Mouse (Mus musculus): ENCODE measurements around the gene Rnf10. TPM values are rescaled to one million over a fixed set of nuclear protein-coding genes. Genes with fewer than 3 reads are reported as not detected.

The Rnf10 gene
- 116 and 207 TPM in 2 replicates for polyA plus RNA-seq (2012; rRNA removed; ENCODE audit: low replicate concordance)

GRCm38 (mm10) chr5:115272812-115273548 is at the start of gene Rnf10:
Gene Rnf10, minus strand, starts transcription at chr5:115272898.

GRCm38 (mm10) chr5:115300792-115301614 is 28.3 kb upstream of the Rnf10 start, which contains the start of gene Dynll1:
Gene Dynll1, minus strand, starts transcription at chr5:115300999.

GRCm38 (mm10) chr5:115279226-115280049 is 6.7 kb upstream of the Rnf10 start, which contains the start of gene Coq5:
Gene Coq5, plus strand, starts transcription at chr5:115279666.

GRCm38 (mm10) chr5:115235786-115236263 is 36.9 kb downstream of the Rnf10 start, which contains the start of gene Pop5:
Gene Pop5, plus strand, starts transcription at chr5:115235836.

GRCm38 (mm10) chr5:115193669-115194625 is 78.8 kb downstream of the Rnf10 start, which contains the start of gene Cabp1:
Gene Cabp1, minus strand, starts transcription at chr5:115194381.

Other genes starting within 250 kb of the Rnf10 start
- gene Gm10401, start 174.6 kb downstream of the Rnf10 start, polyA plus RNA-seq (2012; rRNA removed; ENCODE audit: low replicate concordance) = not detected in 2 replicates
- 108 and 115 TPM in 2 replicates for gene Acads, start 153.6 kb downstream of the Rnf10 start, polyA plus RNA-seq (2012; rRNA removed; ENCODE audit: low replicate concordance)
- 22.9 and 24.4 TPM in 2 replicates for gene Unc119b, start 137.9 kb downstream of the Rnf10 start, polyA plus RNA-seq (2012; rRNA removed; ENCODE audit: low replicate concordance)
- 79.9 and 88.7 TPM in 2 replicates for gene Mlec, start 114.7 kb downstream of the Rnf10 start, polyA plus RNA-seq (2012; rRNA removed; ENCODE audit: low replicate concordance)
- gene Cabp1, start 78.5 kb downstream of the Rnf10 start, polyA plus RNA-seq (2012; rRNA removed; ENCODE audit: low replicate concordance) = 1.3 and 1.8 TPM in 2 replicates
- gene Pop5, start 37.1 kb downstream of the Rnf10 start, polyA plus RNA-seq (2012; rRNA removed; ENCODE audit: low replicate concordance) = 88.3 and 126 TPM in 2 replicates
- 5.3 and 8.8 TPM in 2 replicates for gene Coq5, start 6.8 kb upstream of the Rnf10 start, polyA plus RNA-seq (2012; rRNA removed; ENCODE audit: low replicate concordance)
- 36.5 and 44.0 TPM in 2 replicates for gene Dynll1, start 28.1 kb upstream of the Rnf10 start, polyA plus RNA-seq (2012; rRNA removed; ENCODE audit: low replicate concordance)
- gene Srsf9, start 54.3 kb upstream of the Rnf10 start, polyA plus RNA-seq (2012; rRNA removed; ENCODE audit: low replicate concordance) = 13.2 and 25.7 TPM in 2 replicates
- 3.6 and 4.6 TPM in 2 replicates for gene Gatc, start 68.3 kb upstream of the Rnf10 start, polyA plus RNA-seq (2012; rRNA removed; ENCODE audit: low replicate concordance)
- 4.4 and 5.8 TPM in 2 replicates for gene Triap1, start 68.3 kb upstream of the Rnf10 start, polyA plus RNA-seq (2012; rRNA removed; ENCODE audit: low replicate concordance)
- gene Cox6a1, start 76.1 kb upstream of the Rnf10 start, polyA plus RNA-seq (2012; rRNA removed; ENCODE audit: low replicate concordance) = 4,451 and 10,335 TPM in 2 replicates
- gene Msi1, start 156.7 kb upstream of the Rnf10 start, polyA plus RNA-seq (2012; rRNA removed; ENCODE audit: low replicate concordance) = 10.6 and 14.7 TPM in 2 replicates
- 7.9 and 176 TPM in 2 replicates for gene Pla2g1b, start 193.4 kb upstream of the Rnf10 start, polyA plus RNA-seq (2012; rRNA removed; ENCODE audit: low replicate concordance)
- gene Sirt4, start 211.8 kb upstream of the Rnf10 start, polyA plus RNA-seq (2012; rRNA removed; ENCODE audit: low replicate concordance) = 15.8 and 17.5 TPM in 2 replicates
- 122 and 147 TPM in 2 replicates for gene Pxn, start 233.8 kb upstream of the Rnf10 start, polyA plus RNA-seq (2012; rRNA removed; ENCODE audit: low replicate concordance)

Data from duodenum, adult 2 months (tissue).